Mouse (Mus musculus): ENCODE results near the gene Catsper4. TPM values are rescaled to one million over a fixed set of nuclear protein-coding genes. Genes with fewer than 3 reads are reported as not detected.

The Catsper4 gene
- polyA plus RNA-seq, 1 experiment from 2014 or later = 0.12 TPM

GRCm38 (mm10) chr4:134254835-134255234, 27.7 kb upstream of the Catsper4 start:
- Histone ChIP-seq H3K4me2 (no peak overlapping the region), H3K9ac (no peak overlapping the region), H3K36me3 (ENCODE audit: insufficient read depth) (no peaks in the 10 kb centered on the region), H3K27ac (ENCODE audit: low read depth) (no peak overlapping the region), H3K4me1 (ENCODE audit: insufficient read depth) (peaks cover 11% of the 10 kb centered on the region), H3K27me3 (ENCODE audit: insufficient read depth, low read length) (peaks cover 41% of the 10 kb centered on the region), H3K9me3 (ENCODE audit: low read depth, low read length) (no peaks in the 10 kb centered on the region), H3K4me3 (ENCODE audit: low read depth, low read length) (no peak overlapping the region)
- no peak for TF ChIP-seq CTCF (IDR thresholded peaks at IDR 0.05; ENCODE audit: low read depth)
- DNase-seq = no peak
- no peak for ATAC-seq (ENCODE audit: insufficient read depth)
- WGBS = 48% methylated on average over 3 of the region's 3 CpGs

DNA sequence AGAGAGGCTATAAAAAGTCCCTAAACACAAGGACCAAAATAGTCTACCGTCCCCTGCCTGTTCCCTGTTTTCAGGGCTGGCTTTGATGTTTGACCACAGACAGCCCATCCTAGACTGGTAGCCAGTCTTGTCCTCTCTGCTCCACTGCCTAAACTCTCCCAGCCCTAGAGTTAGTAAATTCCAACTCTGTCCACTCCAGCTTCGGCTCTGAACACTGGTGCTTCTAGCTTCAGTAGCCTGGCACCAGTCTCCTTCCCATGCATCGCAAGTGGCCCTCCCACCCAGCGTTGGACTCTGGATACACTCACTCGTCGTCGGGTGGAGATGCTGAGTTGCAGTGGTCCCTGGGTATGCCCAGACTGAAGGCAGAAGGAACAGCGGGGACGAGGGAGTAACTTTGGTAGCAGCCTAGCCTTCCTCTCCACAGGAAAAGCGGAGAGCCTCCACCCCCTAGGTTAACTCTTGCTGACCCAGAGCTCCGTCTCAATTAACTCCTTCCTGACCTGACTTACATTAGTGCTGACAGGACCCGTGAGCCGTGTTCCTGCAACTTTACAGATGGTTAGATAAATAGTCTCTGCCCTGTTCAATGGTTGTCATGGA, 26.6 kb upstream of the Catsper4 start, which contains the start of gene Grrp1:
Gene Grrp1 (minus strand): TSS at position 385 of the 603 bp plus-strand sequence.
- 2% methylated on average over 13 of the region's 13 CpGs for WGBS
- Histone ChIP-seq H3K9ac (peak within 1 kb of the TSS; percentile 0; the same call in 1 of the 2 replicates), H3K4me1 (ENCODE audit: insufficient read depth) (peaks cover 11% of the 10 kb centered on the region), H3K4me3 (ENCODE audit: low read depth, low read length) (peak within 1 kb of the TSS; percentile 48), H3K9me3 (ENCODE audit: low read depth, low read length) (no peaks in the 10 kb centered on the region), H3K27ac (ENCODE audit: low read depth) (peak within 1 kb of the TSS; percentile 3; the same call in 1 of the 2 replicates), H3K36me3 (ENCODE audit: insufficient read depth) (no peaks in the 10 kb centered on the region), H3K4me2 (peak within 1 kb of the TSS; percentile 94), H3K27me3 (ENCODE audit: insufficient read depth, low read length) (peaks cover 49% of the 10 kb centered on the region)
- ATAC-seq (ENCODE audit: insufficient read depth) (no peak), DNase-seq (peak; percentile 64)
- TF ChIP-seq CTCF (IDR thresholded peaks at IDR 0.05; ENCODE audit: low read depth) = no peak

GRCm38 (mm10) chr4:134252911-134253721, 25.9 kb upstream of the Catsper4 start:
- no peak for TF ChIP-seq CTCF (IDR thresholded peaks at IDR 0.05; ENCODE audit: low read depth)
- Histone ChIP-seq H3K9ac (0 out of 2 replicates have a peak overlapping the region, but pooled peaks have one; percentile 0), H3K4me1 (ENCODE audit: insufficient read depth) (peaks cover 11% of the 10 kb centered on the region), H3K36me3 (ENCODE audit: insufficient read depth) (no peaks in the 10 kb centered on the region), H3K4me2 (peak overlapping the region; percentile 94), H3K27me3 (ENCODE audit: insufficient read depth, low read length) (peaks cover 54% of the 10 kb centered on the region), H3K4me3 (ENCODE audit: low read depth, low read length) (peak overlapping the region; percentile 48), H3K27ac (ENCODE audit: low read depth) (peak overlapping the region; percentile 3; the same call in 1 of the 2 replicates), H3K9me3 (ENCODE audit: low read depth, low read length) (no peaks in the 10 kb centered on the region)
- DNase-seq = peak; percentile 28
- no peak for ATAC-seq (ENCODE audit: insufficient read depth)
- WGBS = 14% methylated on average over 15 of the region's 15 CpGs

- WGBS = 11% methylated on average over 22 of the region's 22 CpGs
- no peak overlapping the region for H3K27ac ChIP-seq (ENCODE audit: low read depth)
- no peaks in the 10 kb centered on the region for H3K36me3 ChIP-seq (ENCODE audit: insufficient read depth)
- peak overlapping the region; percentile 63; the same call in 1 of the 2 replicates for H3K9ac ChIP-seq
- peaks cover 59% of the 10 kb centered on the region for H3K27me3 ChIP-seq (ENCODE audit: insufficient read depth, low read length)
- H3K4me2 ChIP-seq = peak overlapping the region; percentile 94
- no peaks in the 10 kb centered on the region for H3K9me3 ChIP-seq (ENCODE audit: low read depth, low read length)
- DNase-seq (peak; percentile 36), ATAC-seq (ENCODE audit: insufficient read depth) (no peak)
- no peak for TF ChIP-seq CTCF (IDR thresholded peaks at IDR 0.05; ENCODE audit: low read depth)
- peak overlapping the region; percentile 48 for H3K4me3 ChIP-seq (ENCODE audit: low read depth, low read length)
- peaks cover 11% of the 10 kb centered on the region for H3K4me1 ChIP-seq (ENCODE audit: insufficient read depth)
These were observed 25.1 kb upstream of the Catsper4 start for GRCm38 (mm10) chr4:134252131-134252910.

DNA sequence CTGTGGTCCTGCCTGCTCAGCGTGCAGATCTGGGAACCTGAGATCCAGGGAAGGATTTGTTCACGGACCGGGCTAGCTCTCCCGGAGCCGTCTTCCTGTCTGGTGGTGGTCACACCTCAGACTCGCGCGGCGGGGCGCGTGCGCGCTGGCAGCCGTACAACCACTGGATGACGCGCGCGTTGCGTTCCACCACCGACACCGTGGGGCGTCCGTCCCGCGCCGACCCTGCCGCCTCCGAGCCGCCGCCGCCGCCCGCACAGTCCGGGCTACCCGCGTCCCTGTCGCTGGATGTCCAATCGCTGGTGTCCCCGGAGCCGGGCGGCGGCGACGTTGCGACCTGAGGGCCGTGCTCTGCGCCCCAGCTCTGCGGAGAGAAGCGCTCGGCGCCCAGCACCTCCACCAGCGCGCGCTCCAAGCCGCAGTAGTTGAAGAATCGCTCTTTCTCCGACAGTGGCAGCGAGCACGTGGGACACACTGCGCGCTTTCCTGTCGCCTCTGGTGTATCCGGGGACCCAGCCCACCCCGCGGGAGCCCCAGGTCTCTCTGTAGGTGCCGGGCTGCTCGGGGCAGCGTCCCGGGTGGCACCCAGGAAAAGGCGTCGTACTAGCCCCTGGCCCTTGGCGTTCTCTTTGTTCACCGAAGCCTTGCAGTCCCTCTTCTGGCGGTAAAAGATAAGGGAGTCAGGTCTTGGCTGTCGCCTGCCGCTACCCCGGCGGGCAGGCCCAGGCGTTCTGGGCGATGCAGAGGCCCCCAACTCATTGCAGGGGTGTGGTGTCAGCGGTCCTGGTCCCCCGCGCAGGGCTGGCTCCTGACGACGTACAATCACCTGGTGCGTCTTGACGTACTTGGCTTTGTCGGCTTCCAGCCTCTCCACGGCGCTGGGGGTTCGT, 24.3 kb upstream of the Catsper4 start:
- DNase-seq = peak; percentile 67
- Histone ChIP-seq H3K27ac (ENCODE audit: low read depth) (no peak overlapping the region), H3K4me1 (ENCODE audit: insufficient read depth) (peaks cover 7% of the 10 kb centered on the region), H3K27me3 (ENCODE audit: insufficient read depth, low read length) (peaks cover 63% of the 10 kb centered on the region), H3K9ac (peak overlapping the region; percentile 63), H3K36me3 (ENCODE audit: insufficient read depth) (no peaks in the 10 kb centered on the region), H3K4me2 (peak overlapping the region; percentile 94), H3K9me3 (ENCODE audit: low read depth, low read length) (no peaks in the 10 kb centered on the region), H3K4me3 (ENCODE audit: low read depth, low read length) (peak overlapping the region; percentile 48)
- no peak for TF ChIP-seq CTCF (IDR thresholded peaks at IDR 0.05; ENCODE audit: low read depth)
- 1% methylated on average over 91 of the region's 91 CpGs for WGBS
- ATAC-seq (ENCODE audit: insufficient read depth) = peak; percentile 25; the same call in 1 of the 2 replicates

- Histone ChIP-seq H3K27ac (ENCODE audit: low read depth) (no peak overlapping the region), H3K4me3 (ENCODE audit: low read depth, low read length) (peak overlapping the region; percentile 48), H3K27me3 (ENCODE audit: insufficient read depth, low read length) (peaks cover 63% of the 10 kb centered on the region), H3K36me3 (ENCODE audit: insufficient read depth) (no peaks in the 10 kb centered on the region), H3K9ac (peak overlapping the region; percentile 63), H3K4me2 (peak overlapping the region; percentile 94), H3K9me3 (ENCODE audit: low read depth, low read length) (no peaks in the 10 kb centered on the region), H3K4me1 (ENCODE audit: insufficient read depth) (peaks cover 7% of the 10 kb centered on the region)
- TF ChIP-seq CTCF (IDR thresholded peaks at IDR 0.05; ENCODE audit: low read depth) = no peak
- ATAC-seq (ENCODE audit: insufficient read depth) = no peak
- DNase-seq = no peak
- WGBS = 20% methylated on average over 10 of the region's 10 CpGs
These were observed 23.7 kb upstream of the Catsper4 start for GRCm38 (mm10) chr4:134250930-134251240.

Data from lung, embryonic 14.5 days (tissue).